Mouse (Mus musculus): ENCODE data around the gene Prdx6. TPM values are rescaled to one million over a fixed set of nuclear protein-coding genes. Genes with fewer than 3 reads are reported as not detected.
A peak's percentile ranks its signal among the peaks of the same experiment; 100 is the strongest.
"Not testable (repeated sequence)": the region's sequence is repeated elsewhere in the genome, so short reads cannot be mapped to it uniquely, and the experiment has no call there.

Prdx6 gene
- polyA plus RNA-seq, 1 experiment, result 129 TPM

GRCm38 (mm10) chr1:161199856-161200255 is 51.2 kb downstream of the Prdx6 start:
- H3K4me1 ChIP-seq (ENCODE audit: control insufficient read depth, insufficient read depth, low read length), result peaks cover 3% of the 10 kb centered on the region; the same call in 1 of the 2 replicates
- no peaks in the 10 kb centered on the region for H3K36me3 ChIP-seq (ENCODE audit: control insufficient read depth, insufficient read depth, low read length)
- no peaks in the 10 kb centered on the region for H3K27me3 ChIP-seq (ENCODE audit: control insufficient read depth, insufficient read depth, low read length)
- no peak overlapping the region for H3K27ac ChIP-seq (ENCODE audit: control insufficient read depth, insufficient read depth, low read depth, low read length)
- no peak overlapping the region for H3K4me3 ChIP-seq (ENCODE audit: control insufficient read depth, low read depth, low read length)
- no peak for TF ChIP-seq CTCF (IDR thresholded peaks at IDR 0.05; ENCODE audit: control insufficient read depth, insufficient read depth, insufficient replicate concordance, low read depth, low read length)
- no peak for TF ChIP-seq POLR2A (IDR thresholded peaks at IDR 0.05; ENCODE audit: control insufficient read depth, low read depth, low read length)

- 0 out of 2 replicates have a peak overlapping the region, but pooled peaks have one; percentile 14 for H3K4me3 ChIP-seq (ENCODE audit: control insufficient read depth, low read depth, low read length)
- not testable (repeated sequence) for H3K27ac ChIP-seq (ENCODE audit: control insufficient read depth, insufficient read depth, low read depth, low read length); H3K27me3 ChIP-seq (ENCODE audit: control insufficient read depth, insufficient read depth, low read length); H3K4me1 ChIP-seq (ENCODE audit: control insufficient read depth, insufficient read depth, low read length); H3K36me3 ChIP-seq (ENCODE audit: control insufficient read depth, insufficient read depth, low read length)
These were observed 54.7 kb downstream of the Prdx6 start for GRCm38 (mm10) chr1:161196364-161196763.

GRCm38 (mm10) chr1:161195541-161196351 is 55.3 kb downstream of the Prdx6 start:
- H3K4me3 ChIP-seq (ENCODE audit: control insufficient read depth, low read depth, low read length), result peak overlapping the region; percentile 61; the same call in 1 of the 2 replicates
- no peak overlapping the region for H3K27ac ChIP-seq (ENCODE audit: control insufficient read depth, insufficient read depth, low read depth, low read length)
- no peaks in the 10 kb centered on the region for H3K36me3 ChIP-seq (ENCODE audit: control insufficient read depth, insufficient read depth, low read length)
- no peak for TF ChIP-seq POLR2A (IDR thresholded peaks at IDR 0.05; ENCODE audit: control insufficient read depth, low read depth, low read length)
- TF ChIP-seq CTCF (IDR thresholded peaks at IDR 0.05; ENCODE audit: control insufficient read depth, insufficient read depth, insufficient replicate concordance, low read depth, low read length), result no peak; the same call in 1 of the 2 replicates
- peaks cover 3% of the 10 kb centered on the region; the same call in 1 of the 2 replicates for H3K4me1 ChIP-seq (ENCODE audit: control insufficient read depth, insufficient read depth, low read length)
- no peaks in the 10 kb centered on the region for H3K27me3 ChIP-seq (ENCODE audit: control insufficient read depth, insufficient read depth, low read length)

- Histone ChIP-seq H3K27ac (ENCODE audit: control insufficient read depth, insufficient read depth, low read depth, low read length) (no peak overlapping the region), H3K27me3 (ENCODE audit: control insufficient read depth, insufficient read depth, low read length) (no peaks in the 10 kb centered on the region), H3K36me3 (ENCODE audit: control insufficient read depth, insufficient read depth, low read length) (no peaks in the 10 kb centered on the region), H3K4me1 (ENCODE audit: control insufficient read depth, insufficient read depth, low read length) (no peaks in the 10 kb centered on the region), H3K4me3 (ENCODE audit: control insufficient read depth, low read depth, low read length) (no peak overlapping the region)
- TF ChIP-seq POLR2A (IDR thresholded peaks at IDR 0.05; ENCODE audit: control insufficient read depth, low read depth, low read length) (no peak), CTCF (IDR thresholded peaks at IDR 0.05; ENCODE audit: control insufficient read depth, insufficient read depth, insufficient replicate concordance, low read depth, low read length) (no peak)
These were observed 60.6 kb downstream of the Prdx6 start for GRCm38 (mm10) chr1:161190253-161190910.

Other genes with a start within 250 kb of the Prdx6 start
- gene Zbtb37, start 216.4 kb downstream of the Prdx6 start, polyA plus RNA-seq (2012; rRNA removed), result 2.4 and 3.2 TPM in 2 replicates
- 6.3 and 8.0 TPM in 2 replicates for gene Dars2, start 180.6 kb downstream of the Prdx6 start, polyA plus RNA-seq (2012; rRNA removed)
- gene Cenpl, start 180.5 kb downstream of the Prdx6 start, polyA plus RNA-seq (2012; rRNA removed), result 5.5 and 5.7 TPM in 2 replicates
- 4.4 and 6.1 TPM in 2 replicates for gene Klhl20, start 119.7 kb downstream of the Prdx6 start, polyA plus RNA-seq (2012; rRNA removed)
- gene Ankrd45, start 108.5 kb downstream of the Prdx6 start, polyA plus RNA-seq (2012; rRNA removed), result 22.4 and 28.8 TPM in 2 replicates
- 52.4 and 66.8 TPM in 2 replicates for gene Tex50, start 91.9 kb downstream of the Prdx6 start, polyA plus RNA-seq (2012; rRNA removed)
- not detected in 2 replicates for gene Tnfsf4, start 144.2 kb upstream of the Prdx6 start, polyA plus RNA-seq (2012; rRNA removed)
- not detected in 2 replicates for gene Tnfsf18, start 243.4 kb upstream of the Prdx6 start, polyA plus RNA-seq (2012; rRNA removed)